Mouse (Mus musculus): ENCODE measurements around the gene Nelfb. TPM values are rescaled to one million over a fixed set of nuclear protein-coding genes. Genes with fewer than 3 reads are reported as not detected.
A peak's percentile ranks its signal among the peaks of the same experiment; 100 is the strongest.

Gene Nelfb
- polyA plus RNA-seq, 1 experiment: 35.7 TPM

- H3K27ac ChIP-seq (ENCODE audit: insufficient read depth, low read depth, low read length): peak overlapping the region; percentile 87
- H3K4me1 ChIP-seq (ENCODE audit: control insufficient read depth, insufficient read depth, low read length): peaks cover 18% of the 10 kb centered on the region
- peak overlapping the region; percentile 76 for H3K4me3 ChIP-seq (ENCODE audit: insufficient read depth, low read length)
- peak; percentile 64 for TF ChIP-seq CTCF (IDR thresholded peaks at IDR 0.05; ENCODE audit: low read depth, low read length)
- TF ChIP-seq POLR2A (IDR thresholded peaks at IDR 0.05; ENCODE audit: borderline replicate concordance, low read depth, low read length): no peak
These were observed 17.9 kb downstream of the Nelfb start for GRCm38 (mm10) chr2:25193330-25193770.

GRCm38 (mm10) chr2:25187841-25188240 is 23.4 kb downstream of the Nelfb start:
- TF ChIP-seq POLR2A (IDR thresholded peaks at IDR 0.05; ENCODE audit: borderline replicate concordance, low read depth, low read length) (no peak), CTCF (IDR thresholded peaks at IDR 0.05; ENCODE audit: low read depth, low read length) (no peak)
- Histone ChIP-seq H3K27ac (ENCODE audit: insufficient read depth, low read depth, low read length) (no peak overlapping the region), H3K4me3 (ENCODE audit: insufficient read depth, low read length) (no peak overlapping the region), H3K4me1 (ENCODE audit: control insufficient read depth, insufficient read depth, low read length) (no peaks in the 10 kb centered on the region)

- Histone ChIP-seq H3K4me3 (ENCODE audit: insufficient read depth, low read length) (no peak overlapping the region), H3K27ac (ENCODE audit: insufficient read depth, low read depth, low read length) (no peak overlapping the region), H3K4me1 (ENCODE audit: control insufficient read depth, insufficient read depth, low read length) (no peaks in the 10 kb centered on the region)
- TF ChIP-seq POLR2A (IDR thresholded peaks at IDR 0.05; ENCODE audit: borderline replicate concordance, low read depth, low read length) (no peak), CTCF (IDR thresholded peaks at IDR 0.05; ENCODE audit: low read depth, low read length) (no peak)
These were observed 24.7 kb downstream of the Nelfb start for GRCm38 (mm10) chr2:25186575-25186930.

- peak overlapping the region; percentile 43 for H3K4me3 ChIP-seq (ENCODE audit: insufficient read depth, low read length)
- H3K27ac ChIP-seq (ENCODE audit: insufficient read depth, low read depth, low read length): no peak overlapping the region
- no peaks in the 10 kb centered on the region for H3K4me1 ChIP-seq (ENCODE audit: control insufficient read depth, insufficient read depth, low read length)
- TF ChIP-seq CTCF (IDR thresholded peaks at IDR 0.05; ENCODE audit: low read depth, low read length): no peak
- TF ChIP-seq POLR2A (IDR thresholded peaks at IDR 0.05; ENCODE audit: borderline replicate concordance, low read depth, low read length): no peak
These were observed 25.4 kb downstream of the Nelfb start for GRCm38 (mm10) chr2:25185625-25186574.

- TF ChIP-seq CTCF (IDR thresholded peaks at IDR 0.05; ENCODE audit: low read depth, low read length) (no peak), POLR2A (IDR thresholded peaks at IDR 0.05; ENCODE audit: borderline replicate concordance, low read depth, low read length) (no peak)
- Histone ChIP-seq H3K4me1 (ENCODE audit: control insufficient read depth, insufficient read depth, low read length) (no peaks in the 10 kb centered on the region), H3K27ac (ENCODE audit: insufficient read depth, low read depth, low read length) (no peak overlapping the region), H3K4me3 (ENCODE audit: insufficient read depth, low read length) (no peak overlapping the region)
These were observed 26.8 kb downstream of the Nelfb start for GRCm38 (mm10) chr2:25184496-25184895.

- no peak for TF ChIP-seq POLR2A (IDR thresholded peaks at IDR 0.05; ENCODE audit: borderline replicate concordance, low read depth, low read length)
- no peak for TF ChIP-seq CTCF (IDR thresholded peaks at IDR 0.05; ENCODE audit: low read depth, low read length)
- Histone ChIP-seq H3K4me1 (ENCODE audit: control insufficient read depth, insufficient read depth, low read length) (no peaks in the 10 kb centered on the region), H3K4me3 (ENCODE audit: insufficient read depth, low read length) (no peak overlapping the region), H3K27ac (ENCODE audit: insufficient read depth, low read depth, low read length) (no peak overlapping the region)
These were observed 28.0 kb downstream of the Nelfb start for GRCm38 (mm10) chr2:25183336-25183735.

- TF ChIP-seq CTCF (IDR thresholded peaks at IDR 0.05; ENCODE audit: low read depth, low read length) (no peak), POLR2A (IDR thresholded peaks at IDR 0.05; ENCODE audit: borderline replicate concordance, low read depth, low read length) (no peak)
- H3K4me1 ChIP-seq (ENCODE audit: control insufficient read depth, insufficient read depth, low read length): no peaks in the 10 kb centered on the region
- H3K27ac ChIP-seq (ENCODE audit: insufficient read depth, low read depth, low read length): no peak overlapping the region
- H3K4me3 ChIP-seq (ENCODE audit: insufficient read depth, low read length): no peak overlapping the region
These were observed 28.6 kb downstream of the Nelfb start for GRCm38 (mm10) chr2:25182664-25183063.

- Histone ChIP-seq H3K4me1 (ENCODE audit: control insufficient read depth, insufficient read depth, low read length) (no peaks in the 10 kb centered on the region), H3K4me3 (ENCODE audit: insufficient read depth, low read length) (peak overlapping the region; percentile 57; the same call in 1 of the 2 replicates), H3K27ac (ENCODE audit: insufficient read depth, low read depth, low read length) (no peak overlapping the region)
- no peak for TF ChIP-seq POLR2A (IDR thresholded peaks at IDR 0.05; ENCODE audit: borderline replicate concordance, low read depth, low read length)
- no peak for TF ChIP-seq CTCF (IDR thresholded peaks at IDR 0.05; ENCODE audit: low read depth, low read length)
These were observed 29.3 kb downstream of the Nelfb start for GRCm38 (mm10) chr2:25181891-25182397.

GRCm38 (mm10) chr2:25180973-25181890 is 30.1 kb downstream of the Nelfb start:
- H3K4me1 ChIP-seq (ENCODE audit: control insufficient read depth, insufficient read depth, low read length): no peaks in the 10 kb centered on the region
- TF ChIP-seq CTCF (IDR thresholded peaks at IDR 0.05; ENCODE audit: low read depth, low read length) (no peak), POLR2A (IDR thresholded peaks at IDR 0.05; ENCODE audit: borderline replicate concordance, low read depth, low read length) (no peak)

More at GRCm38 (mm10) chr2:25180973-25181890, 30.1 kb downstream of the Nelfb start:
- H3K4me3 ChIP-seq (ENCODE audit: insufficient read depth, low read length): peak overlapping the region; percentile 57
- no peak overlapping the region for H3K27ac ChIP-seq (ENCODE audit: insufficient read depth, low read depth, low read length)

All from bone marrow macrophage, adult 2 months (primary cell).